Mouse (Mus musculus) bone marrow macrophage, adult 2 months (primary cell): ENCODE data around the gene Cd22. TPM values are rescaled to one million over a fixed set of nuclear protein-coding genes. Genes with fewer than 3 reads are reported as not detected.

ENCODE experiments used
- H3K27ac ChIP-seq: 2 replicates; pipeline ENCODE4 v1.5.1; 2012; ENCODE audit warnings: low read depth, low read length; ENCODE audit not compliant: insufficient read depth
- H3K4me1 ChIP-seq: 2 replicates; pipeline ENCODE4 v1.6.1; 2012; ENCODE audit warnings: low read length; ENCODE audit not compliant: control insufficient read depth, insufficient read depth
- H3K4me3 ChIP-seq: 2 replicates; pipeline ENCODE4 v1.5.1; 2012; ENCODE audit warnings: mild to moderate bottlenecking, low read length, moderate library complexity; ENCODE audit not compliant: insufficient read depth
- CTCF ChIP-seq: IDR thresholded peaks from 2 replicates; pipeline ENCODE4 v1.5.1; 2012; ENCODE audit warnings: low read depth, mild to moderate bottlenecking, low read length, moderate library complexity
- POLR2A ChIP-seq: IDR thresholded peaks from 2 replicates; pipeline ENCODE4 v1.6.1; 2012; ENCODE audit warnings: mild to moderate bottlenecking, low read depth, low read length, borderline replicate concordance
- polyA plus RNA-seq: library from polyadenylated mRNA; stranded (reverse); fragments of >200 nt; gene quantifications from 2 replicates; pipeline ENCODE4 v1.2.4, GENCODE M21; 2012; ENCODE audit not compliant: missing spikeins, insufficient read depth, insufficient read length

Cd22 gene
- polyA plus RNA-seq, 1 experiment: 8.0 TPM

- H3K4me1 ChIP-seq: peaks cover 6% of the 10 kb centered on the region
- H3K27ac ChIP-seq: no peak overlapping the region
- TF ChIP-seq POLR2A (no peak), CTCF (no peak)
- no peak overlapping the region for H3K4me3 ChIP-seq
Observed at GRCm38 (mm10) chr7:30826660-30827059, 53.5 kb downstream of the Cd22 start.

GRCm38 (mm10) chr7:30824306-30824705 is 55.8 kb downstream of the Cd22 start:
- TF ChIP-seq POLR2A (no peak), CTCF (no peak)
- H3K4me1 ChIP-seq: peaks cover 16% of the 10 kb centered on the region
- no peak overlapping the region for H3K4me3 ChIP-seq
- H3K27ac ChIP-seq: no peak overlapping the region

- TF ChIP-seq CTCF (no peak), POLR2A (no peak)
- peaks cover 13% of the 10 kb centered on the region for H3K4me1 ChIP-seq
- H3K27ac ChIP-seq: no peak within 1 kb of the TSS
- no peak within 1 kb of the TSS for H3K4me3 ChIP-seq
Observed at GRCm38 (mm10) chr7:30823675-30824074, 56.5 kb downstream of the Cd22 start, which contains the start of gene Ffar2. Gene Ffar2, minus strand, starts transcription at chr7:30823775.

GRCm38 (mm10) chr7:30821532-30821931 is 58.6 kb downstream of the Cd22 start:
- Histone ChIP-seq H3K4me1 (peaks cover 13% of the 10 kb centered on the region), H3K4me3 (no peak overlapping the region), H3K27ac (no peak overlapping the region)
- no peak for TF ChIP-seq POLR2A
- TF ChIP-seq CTCF: no peak

- no peak overlapping the region for H3K4me3 ChIP-seq
- TF ChIP-seq POLR2A: no peak
- TF ChIP-seq CTCF: no peak
- H3K27ac ChIP-seq: no peak overlapping the region
- H3K4me1 ChIP-seq: peaks cover 13% of the 10 kb centered on the region
Observed at GRCm38 (mm10) chr7:30820854-30821445, 59.2 kb downstream of the Cd22 start.

GRCm38 (mm10) chr7:30820131-30820530 is 60.0 kb downstream of the Cd22 start:
- H3K4me3 ChIP-seq: no peak overlapping the region
- peaks cover 13% of the 10 kb centered on the region for H3K4me1 ChIP-seq
- H3K27ac ChIP-seq: no peak overlapping the region
- TF ChIP-seq POLR2A (no peak), CTCF (no peak)

Other genes with a start within 250 kb of the Cd22 start
- gene Etv2, start 244.5 kb downstream of the Cd22 start, polyA plus RNA-seq: not detected in 2 replicates
- gene Rbm42, start 230.0 kb downstream of the Cd22 start, polyA plus RNA-seq: 59.6 and 69.7 TPM in 2 replicates
- gene Haus5, start 215.3 kb downstream of the Cd22 start, polyA plus RNA-seq: 16.8 and 18.7 TPM in 2 replicates
- gene Pmis2, start 208.7 kb downstream of the Cd22 start, polyA plus RNA-seq: not detected in 2 replicates
- gene 2200002J24Rik, start 181.4 kb downstream of the Cd22 start, polyA plus RNA-seq: not detected in 2 replicates
- not detected in 2 replicates for gene Atp4a, start 168.1 kb downstream of the Cd22 start, polyA plus RNA-seq
- 74.6 and 80.3 TPM in 2 replicates for gene Tmem147, start 150.8 kb downstream of the Cd22 start, polyA plus RNA-seq
- gene Gapdhs, start 136.7 kb downstream of the Cd22 start, polyA plus RNA-seq: not detected in 2 replicates
- 6.9 and 8.3 TPM in 2 replicates for gene Sbsn, start 128.9 kb downstream of the Cd22 start, polyA plus RNA-seq
- gene Dmkn, start 116.6 kb downstream of the Cd22 start, polyA plus RNA-seq: 1.7 and 3.6 TPM in 2 replicates
- not detected in 2 replicates for gene Krtdap, start 92.4 kb downstream of the Cd22 start, polyA plus RNA-seq
- gene Ffar2, start 56.6 kb downstream of the Cd22 start, polyA plus RNA-seq: not detected in 2 replicates
- gene Ffar3, start 24.2 kb downstream of the Cd22 start, polyA plus RNA-seq: not detected in 2 replicates
- not detected in 2 replicates for gene Ffar1, start 18.8 kb downstream of the Cd22 start, polyA plus RNA-seq
- gene Mag, start 34.5 kb upstream of the Cd22 start, polyA plus RNA-seq: 2.5 and 3.7 TPM in 2 replicates
- not detected in 2 replicates for gene Hamp2, start 44.3 kb upstream of the Cd22 start, polyA plus RNA-seq
- not detected in 2 replicates for gene Hamp, start 63.7 kb upstream of the Cd22 start, polyA plus RNA-seq
- gene Usf2, start 76.5 kb upstream of the Cd22 start, polyA plus RNA-seq: 208 and 246 TPM in 2 replicates
- 29.2 and 32.1 TPM in 2 replicates for gene Lsr, start 93.1 kb upstream of the Cd22 start, polyA plus RNA-seq
- 4.6 and 7.3 TPM in 2 replicates for gene Fam187b, start 93.4 kb upstream of the Cd22 start, polyA plus RNA-seq
- 1,886 and 2,039 TPM in 2 replicates for gene Fxyd5, start 162.1 kb upstream of the Cd22 start, polyA plus RNA-seq
- not detected in 2 replicates for gene Fxyd7, start 171.1 kb upstream of the Cd22 start, polyA plus RNA-seq
- gene Fxyd1, start 176.9 kb upstream of the Cd22 start, polyA plus RNA-seq: not detected in 2 replicates
- gene Lgi4, start 179.0 kb upstream of the Cd22 start, polyA plus RNA-seq: 0.27 and 0.78 TPM in 2 replicates
- gene Fxyd3, start 196.4 kb upstream of the Cd22 start, polyA plus RNA-seq: 0.91 TPM in 1 of 2 replicates, not detected in the other
- gene Hpn, start 234.9 kb upstream of the Cd22 start, polyA plus RNA-seq: 30.9 and 39.0 TPM in 2 replicates
- gene Scn1b, start 246.7 kb upstream of the Cd22 start, polyA plus RNA-seq: 30.7 and 33.7 TPM in 2 replicates